Comparison of ENCODE assay signal across 8 mouse cellular contexts in the genomic region with DNA sequence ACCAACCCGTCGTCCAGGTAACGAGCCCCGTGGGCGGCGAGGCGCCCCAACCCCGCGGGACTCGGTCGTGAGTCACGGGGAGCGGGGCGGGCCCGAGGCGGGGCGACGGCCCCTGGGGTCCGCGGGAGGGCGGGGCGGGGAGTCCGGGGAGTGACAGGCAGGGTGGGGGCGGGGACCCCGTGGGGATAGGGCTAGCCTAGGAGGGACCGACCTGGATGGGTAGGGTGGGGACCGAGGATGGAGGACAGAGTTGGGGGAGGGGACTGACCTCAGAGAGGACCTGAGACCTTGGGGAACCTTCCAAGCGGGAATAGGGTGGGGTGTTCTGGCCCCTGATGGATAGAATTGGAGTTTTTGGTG. TPM values are rescaled to one million over a fixed set of nuclear protein-coding genes. Genes with fewer than 3 reads are reported as not detected.
DNase-seq lines count a peak whose midpoint lies in the region; ATAC-seq and TF ChIP-seq lines count a peak whose summit lies in the region.

No protein-coding gene starts in this region.

- H3K27ac ChIP-seq in embryonic facial prominence, embryonic 13.5 days: peak overlapping the region; percentile 22; the same call in 1 of the 2 replicates
- peak overlapping the region; percentile 58 for H3K27ac ChIP-seq in intestine, embryonic 15.5 days
- no peak overlapping the region for H3K27ac ChIP-seq in neural tube, embryonic 12.5 days

- H3K4me2 ChIP-seq in embryonic facial prominence, embryonic 13.5 days: peak overlapping the region; percentile 70
- H3K4me2 ChIP-seq in intestine, embryonic 15.5 days (replicated peaks): peak overlapping the region; percentile 72
- peak overlapping the region; percentile 86 for H3K4me2 ChIP-seq in neural tube, embryonic 12.5 days (replicated peaks)

- no peak for TF ChIP-seq POLR2A in lung, adult 2 months (IDR thresholded peaks at IDR 0.05; ENCODE audit: borderline replicate concordance, extremely low read depth, low read depth, low read length)

- H3K9ac ChIP-seq in embryonic facial prominence, embryonic 13.5 days: peak overlapping the region; percentile 78
- H3K9ac ChIP-seq in intestine, embryonic 15.5 days: peak overlapping the region; percentile 77
- peak overlapping the region; percentile 84 for H3K9ac ChIP-seq in neural tube, embryonic 12.5 days

- H3K27me3 ChIP-seq in embryonic facial prominence, embryonic 13.5 days: peaks cover 56% of the 10 kb centered on the region
- peaks cover 33% of the 10 kb centered on the region for H3K27me3 ChIP-seq in intestine, embryonic 15.5 days (replicated peaks)
- peaks cover 20% of the 10 kb centered on the region; the same call in 1 of the 2 replicates for H3K27me3 ChIP-seq in neural tube, embryonic 12.5 days (replicated peaks)

- H3K9me3 ChIP-seq in embryonic facial prominence, embryonic 13.5 days: no peaks in the 10 kb centered on the region
- H3K9me3 ChIP-seq in intestine, embryonic 15.5 days: no peaks in the 10 kb centered on the region
- H3K9me3 ChIP-seq in neural tube, embryonic 12.5 days: no peaks in the 10 kb centered on the region

- H3K36me3 ChIP-seq in embryonic facial prominence, embryonic 13.5 days: no peaks in the 10 kb centered on the region
- no peaks in the 10 kb centered on the region for H3K36me3 ChIP-seq in intestine, embryonic 15.5 days
- no peaks in the 10 kb centered on the region for H3K36me3 ChIP-seq in neural tube, embryonic 12.5 days

- 1% methylated on average over 27 of the region's 28 CpGs for WGBS in lung, adult 2 months
- WGBS in embryonic facial prominence, embryonic 13.5 days: under 1% methylated on average over 26 of the region's 28 CpGs
- WGBS in intestine, embryonic 15.5 days: under 1% methylated on average over 24 of the region's 28 CpGs
- WGBS in neural tube, embryonic 12.5 days: under 1% methylated on average over 28 of the region's 28 CpGs

- peak; percentile 62 for ATAC-seq in embryonic facial prominence, embryonic 13.5 days (ENCODE audit: insufficient number of reproducible peaks, insufficient read depth, low FRiP score, low TSS enrichment, low read depth)
- ATAC-seq in intestine, embryonic 15.5 days: peak; percentile 75
- ATAC-seq in neural tube, embryonic 12.5 days (ENCODE audit: low FRiP score, low read depth): peak; percentile 53
- no peak for ATAC-seq in inflammation-experienced regulatory T-cells, adult 6 months

- DNase-seq in lung, adult 2 months: no peak
- DNase-seq in lung, adult 18-20 months: no peak
- DNase-seq in urinary bladder, postnatal 14 days (ENCODE audit: low spot score): no peak
- DNase-seq in spleen, postnatal 10 days (ENCODE audit: low spot score in 2 of 2): no peak

- H3K4me1 ChIP-seq in lung, adult 2 months (ENCODE audit: control insufficient read depth, insufficient read depth, low read length): 0 out of 2 replicates have a peak, but pooled peaks cover 2% of the 10 kb centered on the region
- H3K4me1 ChIP-seq in embryonic facial prominence, embryonic 13.5 days: peaks cover 32% of the 10 kb centered on the region
- peaks cover 22% of the 10 kb centered on the region for H3K4me1 ChIP-seq in intestine, embryonic 15.5 days (replicated peaks)
- H3K4me1 ChIP-seq in neural tube, embryonic 12.5 days: peaks cover 28% of the 10 kb centered on the region

- peak overlapping the region; percentile 66 for H3K4me3 ChIP-seq in lung, adult 2 months (replicated peaks; ENCODE audit: extremely low read depth, low read depth, low read length)
- peak overlapping the region; percentile 70 for H3K4me3 ChIP-seq in embryonic facial prominence, embryonic 13.5 days
- H3K4me3 ChIP-seq in intestine, embryonic 15.5 days (replicated peaks): peak overlapping the region; percentile 76
- peak overlapping the region; percentile 79 for H3K4me3 ChIP-seq in neural tube, embryonic 12.5 days

- no peak for TF ChIP-seq CTCF in lung, adult 2 months (IDR thresholded peaks at IDR 0.05; ENCODE audit: insufficient read depth, low read length)

RNA-seq across cellular contexts. Expression of a gene that starts 0.3 kb away (rescaled TPM):
- polyA plus RNA-seq in lung, adult 2 months (2012; rRNA removed): 8.9 and 10.0 TPM in 2 replicates
- polyA plus RNA-seq in embryonic facial prominence, embryonic 13.5 days (2015; fragmentation: Nextera tagmentation; extraction: Ambion mirVana): 11.8 and 12.0 TPM in 2 replicates
- 7.9 and 9.2 TPM in 2 replicates for polyA plus RNA-seq in intestine, embryonic 15.5 days (2015; fragmentation: Nextera tagmentation; extraction: Ambion mirVana)
- 16.0 and 18.2 TPM in 2 replicates for polyA plus RNA-seq in neural tube, embryonic 12.5 days (2016; fragmentation: Nextera tagmentation; extraction: Ambion mirVana)
- 1 to 10 TPM in 1 of 3 experiments, under 1 TPM in 2; 0.20 to 1.0 (median 0.37) TPM for polyA plus RNA-seq in inflammation-experienced regulatory T-cells, adult 6 months (2017; shearing (Covaris generic))

RNA-seq across cellular contexts. Expression of a gene that starts 2.6 kb away (rescaled TPM):
- 0.08 and 0.20 TPM in 2 replicates for polyA plus RNA-seq in lung, adult 2 months (2012; rRNA removed)
- polyA plus RNA-seq in embryonic facial prominence, embryonic 13.5 days (2015; fragmentation: Nextera tagmentation; extraction: Ambion mirVana): 1.3 and 1.8 TPM in 2 replicates
- 1.7 TPM in 2 replicates for polyA plus RNA-seq in intestine, embryonic 15.5 days (2015; fragmentation: Nextera tagmentation; extraction: Ambion mirVana)
- polyA plus RNA-seq in neural tube, embryonic 12.5 days (2016; fragmentation: Nextera tagmentation; extraction: Ambion mirVana): 34.0 and 43.6 TPM in 2 replicates
- polyA plus RNA-seq in inflammation-experienced regulatory T-cells, adult 6 months (2017; shearing (Covaris generic)): 10 to 100 TPM in 1 of 3 experiments, 1 to 10 TPM in 2; 4.8 to 12.6 (median 5.1) TPM

RNA-seq across cellular contexts. Expression of a gene that starts 19.5 kb away (rescaled TPM):
- polyA plus RNA-seq in lung, adult 2 months (2012; rRNA removed): 2.7 and 3.3 TPM in 2 replicates
- 7.0 and 7.4 TPM in 2 replicates for polyA plus RNA-seq in embryonic facial prominence, embryonic 13.5 days (2015; fragmentation: Nextera tagmentation; extraction: Ambion mirVana)
- 2.2 and 2.4 TPM in 2 replicates for polyA plus RNA-seq in intestine, embryonic 15.5 days (2015; fragmentation: Nextera tagmentation; extraction: Ambion mirVana)
- 5.1 and 6.2 TPM in 2 replicates for polyA plus RNA-seq in neural tube, embryonic 12.5 days (2016; fragmentation: Nextera tagmentation; extraction: Ambion mirVana)
- 10 to 100 TPM; 30.1 to 68.1 (median 64.4) TPM for polyA plus RNA-seq in inflammation-experienced regulatory T-cells, adult 6 months (2017; shearing (Covaris generic))

RNA-seq across cellular contexts. Expression of a gene that starts 31.4 kb away (rescaled TPM):
- polyA plus RNA-seq in lung, adult 2 months (2012; rRNA removed): 0.28 and 0.59 TPM in 2 replicates
- not detected in 2 replicates for polyA plus RNA-seq in embryonic facial prominence, embryonic 13.5 days (2015; fragmentation: Nextera tagmentation; extraction: Ambion mirVana)
- 0.14 TPM in 1 of 2 replicates, not detected in the other for polyA plus RNA-seq in intestine, embryonic 15.5 days (2015; fragmentation: Nextera tagmentation; extraction: Ambion mirVana)
- polyA plus RNA-seq in neural tube, embryonic 12.5 days (2016; fragmentation: Nextera tagmentation; extraction: Ambion mirVana): 0.14 TPM in 1 of 2 replicates, not detected in the other
- polyA plus RNA-seq in inflammation-experienced regulatory T-cells, adult 6 months (2017; shearing (Covaris generic)): under 1 TPM in 2 of 3 experiments, not detected in 1; 0.17 to 0.28 TPM

RNA-seq across cellular contexts. Expression of a gene that starts 33.5 kb away (rescaled TPM):
- 60.1 and 87.9 TPM in 2 replicates for polyA plus RNA-seq in lung, adult 2 months (2012; rRNA removed)
- polyA plus RNA-seq in embryonic facial prominence, embryonic 13.5 days (2015; fragmentation: Nextera tagmentation; extraction: Ambion mirVana): 197 and 202 TPM in 2 replicates
- polyA plus RNA-seq in intestine, embryonic 15.5 days (2015; fragmentation: Nextera tagmentation; extraction: Ambion mirVana): 242 and 245 TPM in 2 replicates
- polyA plus RNA-seq in neural tube, embryonic 12.5 days (2016; fragmentation: Nextera tagmentation; extraction: Ambion mirVana): 157 and 176 TPM in 2 replicates
- polyA plus RNA-seq in inflammation-experienced regulatory T-cells, adult 6 months (2017; shearing (Covaris generic)): 100 to 1,000 TPM; 111 to 148 (median 127) TPM
